Mouse (Mus musculus): Measurements from ENCODE around the gene Ppp1r16b. TPM values are rescaled to one million over a fixed set of nuclear protein-coding genes. Genes with fewer than 3 reads are reported as not detected.

The Ppp1r16b gene
- total and polyA plus RNA-seq, 3 experiments = under 0.01 to 0.67 TPM; not detected in 1

GRCm38 (mm10) chr2:158749366-158749765 lies 84.2 kb downstream of the Ppp1r16b start:
- Histone ChIP-seq H3K4me1 (ENCODE audit: control insufficient read depth in 1 of 2, insufficient read depth in 2 of 2, low read length in 2 of 2) (no peaks in the 10 kb centered on the region), H3K27ac (ENCODE audit: control insufficient read depth, low read depth, low read length) (no peak overlapping the region), H3K27me3 (ENCODE audit: control insufficient read depth in 1 of 2, insufficient read depth in 2 of 2, low read length in 2 of 2) (peaks cover 0 to 7% of the 10 kb centered on the region in 2 experiments; a peak in 2 of 4 replicates), H3K36me3 (ENCODE audit: control insufficient read depth in 1 of 2, insufficient read depth in 2 of 2, low read length in 2 of 2) (no peaks in the 10 kb centered on the region), H3K4me3 (ENCODE audit: control insufficient read depth in 1 of 2, insufficient read depth in 1 of 2, low read depth in 2 of 2, low read length in 2 of 2) (no peak overlapping the region), H3K9ac (ENCODE audit: control insufficient read depth, low read depth, low read length, poor library complexity, severe bottlenecking) (no peak overlapping the region), H3K79me2 (ENCODE audit: control insufficient read depth, insufficient read depth, low read length, poor library complexity) (no peaks in the 10 kb centered on the region), H3K9me3 (replicated peaks; ENCODE audit: insufficient read depth, low read length) (no peaks in the 10 kb centered on the region)
- TF ChIP-seq TAL1 (IDR thresholded peaks at IDR 0.05; ENCODE audit: low read length) (no peak), SMC3 (IDR thresholded peaks at IDR 0.05; ENCODE audit: low read depth, low read length) (no peak), POLR2A (IDR thresholded peaks at IDR 0.05; ENCODE audit: control insufficient read depth in 1 of 2, insufficient read depth in 1 of 2, low read depth in 1 of 2, low read length in 2 of 2, poor library complexity in 1 of 2) (no peak), MXI1 (IDR thresholded peaks at IDR 0.05; ENCODE audit: low read depth, low read length) (no peak)
- DNase-seq (ENCODE audit: low read depth, low spot score) = no peak

DNA sequence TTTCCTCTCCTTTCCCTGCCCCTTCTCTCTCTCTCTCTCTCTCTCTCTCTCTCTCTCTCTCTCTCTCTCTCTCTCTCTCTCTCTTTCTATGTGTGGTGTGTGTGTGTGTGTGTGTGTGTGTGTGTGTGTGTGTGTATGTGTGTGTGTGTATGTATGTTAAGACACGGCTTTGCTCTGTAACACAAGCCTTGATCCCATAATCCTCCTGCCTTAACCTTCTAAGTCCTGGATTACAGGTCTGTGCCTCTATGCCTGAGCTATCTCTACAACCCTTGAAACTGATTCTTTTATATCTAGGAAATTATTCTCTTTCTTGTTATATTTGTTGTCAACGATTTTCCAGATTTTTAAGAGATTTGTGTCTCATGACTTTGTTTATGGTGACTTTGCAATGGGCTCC lies 95.0 kb downstream of the Ppp1r16b start:
- H3K79me2 ChIP-seq (ENCODE audit: control insufficient read depth, insufficient read depth, low read length, poor library complexity) = no peaks in the 10 kb centered on the region

GRCm38 (mm10) chr2:158762339-158762738 lies 97.1 kb downstream of the Ppp1r16b start:
- H3K9ac ChIP-seq (ENCODE audit: control insufficient read depth, low read depth, low read length, poor library complexity, severe bottlenecking) = no peak overlapping the region
- H3K9me3 ChIP-seq (replicated peaks; ENCODE audit: insufficient read depth, low read length) = no peaks in the 10 kb centered on the region
- H3K27me3 ChIP-seq (ENCODE audit: control insufficient read depth in 1 of 2, insufficient read depth in 2 of 2, low read length in 2 of 2) = peaks cover 0 to 8% of the 10 kb centered on the region in 2 experiments; a peak in 3 of 4 replicates
- H3K4me1 ChIP-seq (ENCODE audit: control insufficient read depth in 1 of 2, insufficient read depth in 2 of 2, low read length in 2 of 2) = 0 out of 4 replicates have a peak, but pooled peaks cover 0 to under 1% of the 10 kb centered on the region in 2 experiments
- DNase-seq (ENCODE audit: low read depth, low spot score) = no peak
- H3K27ac ChIP-seq (ENCODE audit: control insufficient read depth, low read depth, low read length) = no peak overlapping the region
- H3K36me3 ChIP-seq (ENCODE audit: control insufficient read depth in 1 of 2, insufficient read depth in 2 of 2, low read length in 2 of 2) = no peaks in the 10 kb centered on the region
- no peaks in the 10 kb centered on the region for H3K79me2 ChIP-seq (ENCODE audit: control insufficient read depth, insufficient read depth, low read length, poor library complexity)
- TF ChIP-seq EP300 (IDR thresholded peaks at IDR 0.05; ENCODE audit: low read depth in 1 of 2, low read length in 2 of 2) (no peak), HCFC1 (IDR thresholded peaks at IDR 0.05; ENCODE audit: low read depth, low read length) (no peak), TBP (IDR thresholded peaks at IDR 0.05; ENCODE audit: low read depth, low read length) (no peak), GABPA (IDR thresholded peaks at IDR 0.05; ENCODE audit: low read depth, low read length) (no peak), MAFK (IDR thresholded peaks at IDR 0.05; ENCODE audit: borderline replicate concordance, low read depth, low read length) (no peak), POLR2AphosphoS5 (IDR thresholded peaks at IDR 0.05; ENCODE audit: borderline replicate concordance, low read depth, low read length) (no peak), RCOR1 (IDR thresholded peaks at IDR 0.05; ENCODE audit: low read depth, low read length) (no peak), MAX (IDR thresholded peaks at IDR 0.05; ENCODE audit: low read length) (no peak), ZKSCAN1 (IDR thresholded peaks at IDR 0.05; ENCODE audit: low read depth, low read length) (no peak), NRF1 (IDR thresholded peaks at IDR 0.05; ENCODE audit: insufficient read depth, low read depth, low read length, poor library complexity, severe bottlenecking) (no peak), ZNF384 (IDR thresholded peaks at IDR 0.05; ENCODE audit: low read depth, low read length) (no peak), MYC (IDR thresholded peaks at IDR 0.05; ENCODE audit: low read depth, low read length) (no peak), POLR2AphosphoS2 (IDR thresholded peaks at IDR 0.05; ENCODE audit: low read length) (no peak), GATA1 (IDR thresholded peaks at IDR 0.05; ENCODE audit: low read depth, low read length) (no peak)
- no peak overlapping the region for H3K4me3 ChIP-seq (ENCODE audit: control insufficient read depth in 1 of 2, insufficient read depth in 1 of 2, low read depth in 2 of 2, low read length in 2 of 2)

More for the DNA sequence above, 95.0 kb downstream of the Ppp1r16b start:
- Histone ChIP-seq H3K9ac (ENCODE audit: control insufficient read depth, low read depth, low read length, poor library complexity, severe bottlenecking) (no peak overlapping the region), H3K4me3 (ENCODE audit: control insufficient read depth in 1 of 2, insufficient read depth in 1 of 2, low read depth in 2 of 2, low read length in 2 of 2) (no peak overlapping the region), H3K27ac (ENCODE audit: control insufficient read depth, low read depth, low read length) (no peak overlapping the region), H3K4me1 (ENCODE audit: control insufficient read depth in 1 of 2, insufficient read depth in 2 of 2, low read length in 2 of 2) (no peaks in the 10 kb centered on the region), H3K36me3 (ENCODE audit: control insufficient read depth in 1 of 2, insufficient read depth in 2 of 2, low read length in 2 of 2) (no peaks in the 10 kb centered on the region), H3K9me3 (replicated peaks; ENCODE audit: insufficient read depth, low read length) (no peaks in the 10 kb centered on the region), H3K27me3 (ENCODE audit: control insufficient read depth in 1 of 2, insufficient read depth in 2 of 2, low read length in 2 of 2) (peaks cover 0 to 7% of the 10 kb centered on the region in 2 experiments; a peak in 2 of 4 replicates)
- no peak for DNase-seq (ENCODE audit: low read depth, low spot score)
- no peak for TF ChIP-seq MAX (IDR thresholded peaks at IDR 0.05; ENCODE audit: low read length)
- no peak for TF ChIP-seq MEF2A (IDR thresholded peaks at IDR 0.05; ENCODE audit: extremely low read depth, insufficient replicate concordance, low read depth, low read length, poor library complexity, severe bottlenecking)
- TF ChIP-seq CHD2 (IDR thresholded peaks at IDR 0.05; ENCODE audit: low read length) = no peak
- no peak for TF ChIP-seq POLR2AphosphoS2 (IDR thresholded peaks at IDR 0.05; ENCODE audit: low read length)
